Mouse (Mus musculus) forebrain, embryonic 13.5 days (tissue): ENCODE data around the gene Bex4. TPM values are rescaled to one million over a fixed set of nuclear protein-coding genes. Genes with fewer than 3 reads are reported as not detected.

ENCODE experiments used
- microRNA-seq: library from miRNA; unstranded; fragments of <30 nt; microRNA quantifications from one replicate; pipeline ENCODE4, GENCODE M21; 2016
- polyA plus RNA-seq: library from polyadenylated mRNA; unstranded; fragments of >200 nt; fragmentation: Nextera tagmentation; extraction: Ambion mirVana; gene quantifications from 2 replicates; pipeline ENCODE4 v1.2.1, GENCODE M21; 2015

Bex4 gene
- polyA plus RNA-seq, 1 experiment from 2014 or later = 145 TPM

Small RNA genes lying within 50 kb of the gene (microRNA-seq; reads per million reads assigned to microRNA genes)
- gene Mir6383 = not detected

Other genes with a start within 250 kb of the Bex4 start
- 150 and 176 TPM in 2 replicates for gene Arxes2, start 145.2 kb upstream of the Bex4 start, polyA plus RNA-seq
- gene Arxes1, start 105.6 kb upstream of the Bex4 start, polyA plus RNA-seq = 61.6 and 72.6 TPM in 2 replicates
- gene Bex2, start 70.8 kb upstream of the Bex4 start, polyA plus RNA-seq = 511 and 538 TPM in 2 replicates
- gene Nxf3, start 53.7 kb upstream of the Bex4 start, polyA plus RNA-seq = not detected in 2 replicates
- gene Tceal8, start 33.3 kb downstream of the Bex4 start, polyA plus RNA-seq = 127 and 135 TPM in 2 replicates
- 11.0 and 13.0 TPM in 2 replicates for gene Tceal5, start 64.9 kb downstream of the Bex4 start, polyA plus RNA-seq
- 1.3 and 1.5 TPM in 2 replicates for gene Tceal7, start 75.8 kb downstream of the Bex4 start, polyA plus RNA-seq
- gene Bex1, start 76.5 kb downstream of the Bex4 start, polyA plus RNA-seq = 177 and 185 TPM in 2 replicates
- 385 and 419 TPM in 2 replicates for gene Tceal9, start 106.1 kb downstream of the Bex4 start, polyA plus RNA-seq
- 649 and 658 TPM in 2 replicates for gene Bex3, start 131.3 kb downstream of the Bex4 start, polyA plus RNA-seq